Mouse (Mus musculus): ENCODE data around the gene Trim24. TPM values are rescaled to one million over a fixed set of nuclear protein-coding genes. Genes with fewer than 3 reads are reported as not detected.

Gene Trim24
- polyA plus RNA-seq, 1 experiment: 77.4 TPM

DNA sequence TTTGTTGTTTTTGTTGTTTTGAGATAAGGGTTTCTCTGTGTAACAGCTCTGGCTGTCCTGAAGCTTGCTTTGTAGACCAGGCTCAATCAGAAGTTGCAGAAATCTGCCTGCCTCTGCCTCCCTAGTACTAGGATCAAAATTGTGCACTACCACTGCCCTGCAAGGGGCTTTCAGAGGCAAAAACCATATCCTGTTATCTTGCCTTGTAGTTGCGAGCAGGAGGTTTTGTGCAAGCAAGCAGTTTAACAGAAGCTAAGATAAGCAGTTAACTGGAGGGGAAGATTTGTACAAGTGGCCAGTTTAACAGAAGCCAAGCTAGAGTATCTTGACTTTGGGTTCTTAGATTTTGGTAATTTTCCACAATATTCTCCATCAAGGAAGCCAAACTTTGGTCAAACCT, 2.2 kb downstream of the Trim24 start:
- peak; percentile 44 for DNase-seq (ENCODE audit: low read depth)
- TF ChIP-seq POLR2A (IDR thresholded peaks at IDR 0.05; ENCODE audit: borderline replicate concordance, extremely low read depth, insufficient read depth, insufficient read length, poor library complexity, severe bottlenecking) (no peak), CTCF (IDR thresholded peaks at IDR 0.05; ENCODE audit: borderline replicate concordance, extremely low read depth, insufficient read depth, insufficient read length) (no peak)

- no peak for DNase-seq (ENCODE audit: low read depth)
- TF ChIP-seq POLR2A (IDR thresholded peaks at IDR 0.05; ENCODE audit: borderline replicate concordance, extremely low read depth, insufficient read depth, insufficient read length, poor library complexity, severe bottlenecking): no peak
- no peak for TF ChIP-seq CTCF (IDR thresholded peaks at IDR 0.05; ENCODE audit: borderline replicate concordance, extremely low read depth, insufficient read depth, insufficient read length)
Observed at GRCm38 (mm10) chr6:37873731-37874130, 3.1 kb downstream of the Trim24 start.

DNA sequence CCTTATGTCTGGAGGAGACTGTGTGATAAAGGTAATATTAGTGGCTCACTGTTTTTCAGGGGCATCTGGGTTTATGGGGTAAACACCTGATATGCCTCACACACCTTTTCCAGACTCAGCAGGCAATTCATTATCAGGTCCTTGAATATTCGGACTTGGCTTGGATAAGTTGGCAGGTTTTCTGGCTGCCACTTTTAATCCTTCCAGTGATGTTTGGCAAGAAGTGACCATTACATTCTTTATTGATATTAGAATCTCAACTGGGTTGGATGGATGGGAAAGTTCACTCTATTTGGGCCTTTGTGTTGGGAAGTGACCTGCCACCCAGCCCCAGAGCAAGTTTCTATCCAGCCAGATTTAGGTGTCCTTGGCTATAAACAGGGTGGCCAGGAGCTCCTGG, 7.6 kb downstream of the Trim24 start:
- TF ChIP-seq CTCF (IDR thresholded peaks at IDR 0.05; ENCODE audit: borderline replicate concordance, extremely low read depth, insufficient read depth, insufficient read length) (no peak), POLR2A (IDR thresholded peaks at IDR 0.05; ENCODE audit: borderline replicate concordance, extremely low read depth, insufficient read depth, insufficient read length, poor library complexity, severe bottlenecking) (no peak)
- DNase-seq (ENCODE audit: low read depth): no peak

DNA sequence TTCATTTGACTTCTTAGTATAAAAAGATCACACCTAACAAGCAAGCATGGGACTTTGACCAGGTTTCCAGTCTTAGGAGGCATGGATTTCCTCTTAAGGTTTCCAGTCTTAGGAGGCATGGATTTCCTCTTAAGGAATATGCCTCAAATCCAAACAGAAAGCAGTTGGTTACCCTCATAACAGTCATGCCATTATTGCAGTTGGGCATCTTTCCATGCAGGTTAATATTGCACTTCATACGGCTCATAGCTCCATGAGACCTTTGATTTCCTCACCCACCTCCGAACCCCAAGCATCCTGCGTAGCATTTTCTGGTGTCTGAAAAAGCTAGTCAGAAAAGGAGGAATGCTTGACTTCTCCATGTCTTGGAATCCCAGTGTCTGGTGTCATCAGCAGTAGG, 10.0 kb downstream of the Trim24 start:
- no peak for TF ChIP-seq POLR2A (IDR thresholded peaks at IDR 0.05; ENCODE audit: borderline replicate concordance, extremely low read depth, insufficient read depth, insufficient read length, poor library complexity, severe bottlenecking)
- no peak for TF ChIP-seq CTCF (IDR thresholded peaks at IDR 0.05; ENCODE audit: borderline replicate concordance, extremely low read depth, insufficient read depth, insufficient read length)
- DNase-seq (ENCODE audit: low read depth): no peak

DNA sequence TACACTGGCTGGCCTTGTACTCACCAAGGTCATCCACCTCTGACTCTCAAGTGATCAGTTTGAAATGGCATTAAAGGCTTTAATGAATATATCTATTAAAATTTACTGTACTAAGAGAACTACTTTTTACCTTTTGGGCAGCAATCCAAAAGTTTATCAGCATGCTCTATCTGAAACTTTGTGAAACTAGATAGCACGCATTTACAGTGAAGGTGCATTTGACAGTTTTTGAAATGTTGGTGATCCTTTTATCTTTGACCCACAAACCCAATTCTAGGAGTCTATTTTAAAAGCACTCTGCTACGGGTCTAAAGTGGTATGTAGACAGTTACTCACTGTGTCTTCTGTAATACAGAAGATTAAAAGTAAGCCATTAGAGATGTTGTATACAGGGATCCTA, 23.0 kb downstream of the Trim24 start:
- DNase-seq (ENCODE audit: low read depth): no peak
- TF ChIP-seq CTCF (IDR thresholded peaks at IDR 0.05; ENCODE audit: borderline replicate concordance, extremely low read depth, insufficient read depth, insufficient read length) (no peak), POLR2A (IDR thresholded peaks at IDR 0.05; ENCODE audit: borderline replicate concordance, extremely low read depth, insufficient read depth, insufficient read length, poor library complexity, severe bottlenecking) (no peak)

DNA sequence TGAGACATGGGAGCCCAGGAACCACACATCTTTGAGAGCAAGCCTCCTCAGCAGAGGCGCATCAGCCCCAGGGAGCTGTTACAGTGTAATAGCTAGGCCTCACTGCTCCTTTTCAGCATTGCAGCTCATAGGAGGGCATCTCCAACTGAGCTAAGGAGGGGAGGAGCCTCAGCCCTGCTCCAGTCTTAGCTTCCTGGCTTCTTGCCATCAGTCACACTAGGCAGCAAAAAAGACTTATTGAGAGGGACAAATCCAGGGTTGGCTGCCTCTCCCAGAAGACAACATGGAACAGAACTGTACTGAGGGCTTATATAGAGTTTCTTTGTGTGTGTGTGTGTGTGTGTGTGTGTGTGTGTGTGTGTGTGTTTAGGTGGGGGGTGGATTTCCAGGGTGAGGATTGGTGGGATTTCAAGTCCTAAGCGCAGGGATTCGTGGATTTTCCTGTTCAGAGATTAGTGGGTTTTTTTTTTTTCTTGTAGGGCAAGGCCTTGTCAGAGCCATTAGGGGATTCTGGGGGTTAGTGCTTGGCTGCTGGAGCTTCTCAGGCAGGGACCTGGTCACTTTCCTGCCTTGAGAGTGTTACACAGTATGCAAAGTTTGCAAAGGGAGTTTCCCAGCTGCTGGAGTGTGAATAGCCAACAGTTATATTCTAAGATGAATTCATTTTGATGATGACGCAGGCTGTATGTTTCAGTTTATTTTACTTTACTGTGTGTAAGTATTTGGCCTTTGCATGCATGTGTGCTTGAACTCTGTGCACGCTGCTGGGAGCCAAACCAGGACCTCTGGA, 25.2 kb downstream of the Trim24 start:
- no peak for TF ChIP-seq POLR2A (IDR thresholded peaks at IDR 0.05; ENCODE audit: borderline replicate concordance, extremely low read depth, insufficient read depth, insufficient read length, poor library complexity, severe bottlenecking)
- DNase-seq (ENCODE audit: low read depth): peak; percentile 95

DNA sequence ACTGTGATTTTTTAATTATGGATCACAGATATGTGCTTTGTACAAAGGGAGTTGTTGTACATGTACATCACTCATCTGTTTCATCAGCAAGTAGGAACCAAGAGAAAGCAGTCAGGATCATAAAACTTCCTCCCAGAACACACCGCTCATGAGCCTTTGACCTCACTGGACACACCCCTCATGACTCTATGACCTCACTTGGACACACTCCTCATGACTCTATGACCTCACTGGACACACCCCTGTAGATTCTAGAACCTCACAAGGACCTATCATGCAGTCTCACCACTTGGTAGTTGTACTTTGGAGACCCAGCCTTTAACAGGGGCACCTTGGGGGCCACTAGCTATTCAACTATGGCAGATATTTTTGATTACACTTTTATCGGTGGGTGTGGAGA, 29.6 kb downstream of the Trim24 start:
- no peak for DNase-seq (ENCODE audit: low read depth)
- TF ChIP-seq CTCF (IDR thresholded peaks at IDR 0.05; ENCODE audit: borderline replicate concordance, extremely low read depth, insufficient read depth, insufficient read length) (no peak), POLR2A (IDR thresholded peaks at IDR 0.05; ENCODE audit: borderline replicate concordance, extremely low read depth, insufficient read depth, insufficient read length, poor library complexity, severe bottlenecking) (no peak)

DNA sequence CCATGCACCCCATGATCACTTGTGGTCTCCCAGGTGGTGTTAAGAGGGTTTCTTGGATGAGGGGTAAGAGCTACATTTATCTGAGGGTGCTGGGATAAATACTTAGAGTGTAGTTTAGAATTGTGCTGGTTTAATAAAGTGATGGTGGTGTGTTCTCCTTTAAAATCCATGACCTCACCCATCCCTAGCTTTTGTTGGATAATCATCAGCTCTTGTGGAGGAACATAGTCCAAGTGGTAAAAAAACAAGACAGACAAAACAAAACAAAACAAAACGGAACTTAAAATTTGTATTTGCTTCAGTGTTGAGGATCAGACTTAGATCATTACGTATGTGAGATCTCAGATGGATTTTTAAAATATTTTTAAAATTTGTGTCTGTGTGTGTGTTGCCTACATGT, 31.2 kb downstream of the Trim24 start:
- TF ChIP-seq POLR2A (IDR thresholded peaks at IDR 0.05; ENCODE audit: borderline replicate concordance, extremely low read depth, insufficient read depth, insufficient read length, poor library complexity, severe bottlenecking) (no peak), CTCF (IDR thresholded peaks at IDR 0.05; ENCODE audit: borderline replicate concordance, extremely low read depth, insufficient read depth, insufficient read length) (no peak)
- DNase-seq (ENCODE audit: low read depth): no peak

GRCm38 (mm10) chr6:37903810-37904209, 33.2 kb downstream of the Trim24 start:
- no peak for TF ChIP-seq POLR2A (IDR thresholded peaks at IDR 0.05; ENCODE audit: borderline replicate concordance, extremely low read depth, insufficient read depth, insufficient read length, poor library complexity, severe bottlenecking)
- 0 out of 2 replicates have a peak, but pooled peaks have one; percentile 9 for TF ChIP-seq CTCF (IDR thresholded peaks at IDR 0.05; ENCODE audit: borderline replicate concordance, extremely low read depth, insufficient read depth, insufficient read length)
- no peak for DNase-seq (ENCODE audit: low read depth)

- TF ChIP-seq CTCF (IDR thresholded peaks at IDR 0.05; ENCODE audit: borderline replicate concordance, extremely low read depth, insufficient read depth, insufficient read length): no peak
- TF ChIP-seq POLR2A (IDR thresholded peaks at IDR 0.05; ENCODE audit: borderline replicate concordance, extremely low read depth, insufficient read depth, insufficient read length, poor library complexity, severe bottlenecking): no peak
- DNase-seq (ENCODE audit: low read depth): no peak
Observed at GRCm38 (mm10) chr6:37913525-37913924, 42.9 kb downstream of the Trim24 start.

- no peak for TF ChIP-seq POLR2A (IDR thresholded peaks at IDR 0.05; ENCODE audit: borderline replicate concordance, extremely low read depth, insufficient read depth, insufficient read length, poor library complexity, severe bottlenecking)
- TF ChIP-seq CTCF (IDR thresholded peaks at IDR 0.05; ENCODE audit: borderline replicate concordance, extremely low read depth, insufficient read depth, insufficient read length): no peak
- DNase-seq (ENCODE audit: low read depth): no peak
Observed at GRCm38 (mm10) chr6:37925104-37925503, 54.5 kb downstream of the Trim24 start.

- no peak for TF ChIP-seq CTCF (IDR thresholded peaks at IDR 0.05; ENCODE audit: borderline replicate concordance, extremely low read depth, insufficient read depth, insufficient read length)
- TF ChIP-seq POLR2A (IDR thresholded peaks at IDR 0.05; ENCODE audit: borderline replicate concordance, extremely low read depth, insufficient read depth, insufficient read length, poor library complexity, severe bottlenecking): no peak
Observed at GRCm38 (mm10) chr6:37926751-37927150, 56.1 kb downstream of the Trim24 start.

More at GRCm38 (mm10) chr6:37926751-37927150, 56.1 kb downstream of the Trim24 start:
- no peak for DNase-seq (ENCODE audit: low read depth)

Data from brain, embryonic 14.5 days (tissue).